Mouse (Mus musculus) liver, embryonic 13.5 days (tissue): ENCODE data around the gene Tmem94. TPM values are rescaled to one million over a fixed set of nuclear protein-coding genes. Genes with fewer than 3 reads are reported as not detected.
"Not testable (repeated sequence)": the region's sequence is repeated elsewhere in the genome, so short reads cannot be mapped to it uniquely, and the experiment has no call there.

Experiments
- ATAC-seq: fragments of 200-750 bp; cut with Nextera tagmentation; 2 replicates; pipeline ENCODE4 v1.8.0; 2017; ENCODE audit warnings: low read depth, mild to moderate bottlenecking, moderate number of reproducible peaks, moderate library complexity
- DNase-seq: peaks from one replicate; pipeline ENCODE4 v3.0.0; 2022
- H3K27ac ChIP-seq: fragments of 300-500 bp; sonication (generic); 2 replicates; pipeline ENCODE4 v1.5.1; 2015; ENCODE audit warnings: moderate library complexity, mild to moderate bottlenecking, inconsistent platforms
- H3K27me3 ChIP-seq: fragments of 300-500 bp; sonication (generic); 2 replicates; pipeline ENCODE4 v1.6.1; 2015; ENCODE audit warnings: mild to moderate bottlenecking, inconsistent platforms
- H3K36me3 ChIP-seq: fragments of 300-500 bp; sonication (generic); 2 replicates; pipeline ENCODE4 v1.6.1; 2015; ENCODE audit warnings: mild to moderate bottlenecking, inconsistent platforms
- H3K4me1 ChIP-seq: fragments of 300-500 bp; sonication (generic); replicated peaks from 2 replicates; pipeline ENCODE4 v1.6.1; 2015; ENCODE audit warnings: inconsistent platforms
- H3K4me2 ChIP-seq: fragments of 300-500 bp; sonication (generic); 2 replicates; pipeline ENCODE4 v1.6.1; 2015; ENCODE audit warnings: inconsistent platforms, mild to moderate bottlenecking, moderate library complexity
- H3K4me3 ChIP-seq: fragments of 300-500 bp; sonication (generic); replicated peaks from 2 replicates; pipeline ENCODE4 v1.5.1; 2015; ENCODE audit warnings: mild to moderate bottlenecking, inconsistent platforms
- H3K9ac ChIP-seq: fragments of 300-500 bp; sonication (generic); 2 replicates; pipeline ENCODE4 v1.6.1; 2015; ENCODE audit warnings: mild to moderate bottlenecking, inconsistent platforms
- H3K9me3 ChIP-seq: fragments of 300-500 bp; sonication (generic); replicated peaks from 2 replicates; pipeline ENCODE4 v1.6.1; 2016; ENCODE audit warnings: inconsistent platforms
- WGBS: fragments of 180-500 bp; shearing (Covaris S2); methylation state at CpG from one replicate; pipeline ENCODE4 v1.1.7; 2015; ENCODE audit not compliant: insufficient replicate concordance; 5-methylcytosine and 5-hydroxymethylcytosine counted together
- polyA plus RNA-seq: library from polyadenylated mRNA; unstranded; fragments of >200 nt; fragmentation: Nextera tagmentation; extraction: Ambion mirVana; gene quantifications from 2 replicates; pipeline ENCODE4 v1.2.1, GENCODE M21; 2015

Tmem94 gene
- polyA plus RNA-seq, 1 experiment from 2014 or later: 8.2 TPM

DNA sequence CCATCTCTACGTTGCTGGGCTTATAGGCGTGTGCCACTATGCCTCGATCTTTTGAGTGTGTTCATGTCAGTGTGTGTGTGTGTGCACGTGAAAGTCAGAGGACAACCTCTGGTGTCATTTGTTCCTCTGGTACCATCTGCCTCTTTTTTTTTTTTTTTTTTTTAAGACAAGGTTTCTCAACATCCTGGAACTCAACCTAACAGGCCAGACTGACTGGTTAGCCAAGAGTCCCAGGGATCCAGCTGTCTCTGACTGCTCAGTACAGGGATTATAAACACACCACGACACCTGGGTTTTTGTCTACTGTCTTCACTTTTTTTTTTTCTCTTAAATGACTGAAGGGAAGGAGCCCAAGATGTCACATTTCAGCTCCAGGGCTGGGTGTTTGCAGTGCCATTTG, 20.8 kb upstream of the Tmem94 start:
- WGBS: 77% methylated on average over 5 of the region's 5 CpGs
- ATAC-seq: no peak

DNA sequence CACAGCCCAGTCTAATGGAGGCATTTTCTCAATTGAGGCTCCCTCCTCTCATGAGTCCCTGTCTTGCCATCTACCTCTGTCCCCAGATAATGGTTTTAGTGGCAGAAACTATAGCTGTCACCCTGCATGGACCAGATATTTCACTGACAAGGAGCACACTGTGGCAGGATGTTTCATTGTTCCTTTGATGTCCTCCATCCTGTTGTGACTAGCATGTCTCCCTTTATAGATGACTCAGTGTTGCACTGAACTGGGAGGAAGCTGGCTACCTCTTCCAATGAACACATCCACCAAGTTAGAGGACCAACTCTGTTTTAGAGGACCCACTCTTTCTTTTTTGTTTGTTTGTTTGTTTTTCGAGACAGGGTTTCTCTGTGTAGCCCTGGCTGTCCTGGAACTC, 19.1 kb upstream of the Tmem94 start:
- H3K4me3 ChIP-seq: no peak overlapping the region
- H3K4me2 ChIP-seq: no peak overlapping the region
- DNase-seq (no peak), ATAC-seq (no peak)
- no peaks in the 10 kb centered on the region for H3K36me3 ChIP-seq
- H3K27ac ChIP-seq: no peak overlapping the region
- H3K9ac ChIP-seq: no peak overlapping the region
- peaks cover 20% of the 10 kb centered on the region for H3K27me3 ChIP-seq
- H3K9me3 ChIP-seq: no peaks in the 10 kb centered on the region
- WGBS: 44% methylated on average over 1 of the region's 1 CpGs
- peaks cover 13% of the 10 kb centered on the region for H3K4me1 ChIP-seq

More for the DNA sequence above, 20.8 kb upstream of the Tmem94 start:
- Histone ChIP-seq H3K27me3 (peaks cover 18% of the 10 kb centered on the region), H3K9me3 (no peaks in the 10 kb centered on the region), H3K4me3 (no peak overlapping the region), H3K4me2 (no peak overlapping the region), H3K4me1 (peaks cover 13% of the 10 kb centered on the region), H3K9ac (no peak overlapping the region), H3K27ac (no peak overlapping the region), H3K36me3 (no peaks in the 10 kb centered on the region)
- DNase-seq: no peak

DNA sequence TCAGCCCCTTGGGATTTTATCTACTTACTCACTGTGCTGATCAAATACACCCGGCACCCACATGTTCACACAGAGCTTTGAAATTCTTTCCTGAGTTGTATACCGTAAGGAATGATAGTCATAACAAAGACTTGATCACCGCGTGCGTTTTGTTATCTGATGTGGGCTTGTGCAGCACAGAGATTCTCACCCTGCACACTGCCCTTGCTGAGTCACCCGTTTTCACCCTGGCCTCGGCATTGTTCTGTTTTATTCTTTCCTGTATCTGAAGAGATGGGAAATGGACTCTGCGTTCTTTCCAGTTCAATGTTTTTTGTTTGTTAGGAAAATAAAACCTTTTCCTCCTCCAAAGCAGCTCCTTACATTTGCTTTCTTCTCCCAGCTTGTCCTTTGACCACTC, 18.5 kb upstream of the Tmem94 start:
- H3K9ac ChIP-seq: no peak overlapping the region
- no peaks in the 10 kb centered on the region for H3K9me3 ChIP-seq
- peaks cover 19% of the 10 kb centered on the region for H3K27me3 ChIP-seq
- no peaks in the 10 kb centered on the region for H3K36me3 ChIP-seq
- DNase-seq: no peak
- WGBS: 14% methylated on average over 8 of the region's 8 CpGs
- H3K27ac ChIP-seq: no peak overlapping the region
- H3K4me3 ChIP-seq: no peak overlapping the region
- H3K4me1 ChIP-seq: peaks cover 13% of the 10 kb centered on the region
- no peak overlapping the region for H3K4me2 ChIP-seq
- no peak for ATAC-seq

- peaks cover 19% of the 10 kb centered on the region for H3K27me3 ChIP-seq
- H3K36me3 ChIP-seq: no peaks in the 10 kb centered on the region
- ATAC-seq: no peak
- DNase-seq: no peak
- H3K9me3 ChIP-seq: no peaks in the 10 kb centered on the region
- H3K4me2 ChIP-seq: peak overlapping the region; percentile 40
- no peak overlapping the region for H3K9ac ChIP-seq
- no peak overlapping the region for H3K4me3 ChIP-seq
- no peak overlapping the region for H3K27ac ChIP-seq
- peaks cover 13% of the 10 kb centered on the region for H3K4me1 ChIP-seq
- WGBS: 7% methylated on average over 12 of the region's 15 CpGs
Observed at GRCm38 (mm10) chr11:115747351-115747750, 17.9 kb upstream of the Tmem94 start.

DNA sequence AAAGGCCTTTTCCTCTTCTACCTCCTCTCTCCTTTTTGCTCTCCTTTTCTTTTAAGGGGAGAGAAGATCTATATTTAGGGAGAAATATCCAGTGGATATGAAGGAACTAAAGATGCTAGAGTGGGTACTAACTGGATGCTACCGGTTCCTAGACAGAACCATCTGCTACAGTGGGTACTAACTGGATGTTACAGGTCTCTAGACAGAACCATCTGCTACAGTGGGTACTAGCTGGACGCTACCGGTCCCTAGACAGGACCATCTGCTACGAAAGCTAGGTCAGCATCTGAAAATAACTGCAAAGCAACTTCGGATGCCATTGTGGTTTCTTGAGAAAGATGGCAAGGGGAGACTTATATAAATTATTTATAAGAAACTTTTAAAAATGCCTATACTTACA, 15.4 kb upstream of the Tmem94 start:
- ATAC-seq: no peak

GRCm38 (mm10) chr11:115751725-115752124, 13.5 kb upstream of the Tmem94 start:
- ATAC-seq: no peak
- H3K27ac ChIP-seq: no peak overlapping the region
- no peaks in the 10 kb centered on the region for H3K36me3 ChIP-seq
- peaks cover 17% of the 10 kb centered on the region for H3K27me3 ChIP-seq
- WGBS: 53% methylated on average over 2 of the region's 2 CpGs
- H3K4me2 ChIP-seq: no peak overlapping the region
- H3K9ac ChIP-seq: no peak overlapping the region
- DNase-seq: no peak
- no peak overlapping the region for H3K4me3 ChIP-seq
- H3K9me3 ChIP-seq: no peaks in the 10 kb centered on the region
- H3K4me1 ChIP-seq: peaks cover 14% of the 10 kb centered on the region

More for the DNA sequence above, 15.4 kb upstream of the Tmem94 start:
- Histone ChIP-seq H3K4me3 (no peak overlapping the region), H3K9ac (no peak overlapping the region), H3K4me1 (peaks cover 15% of the 10 kb centered on the region), H3K27me3 (peaks cover 17% of the 10 kb centered on the region), H3K9me3 (no peaks in the 10 kb centered on the region), H3K27ac (no peak overlapping the region), H3K4me2 (no peak overlapping the region), H3K36me3 (no peaks in the 10 kb centered on the region)
- DNase-seq: no peak
- WGBS: 63% methylated on average over 5 of the region's 5 CpGs

GRCm38 (mm10) chr11:115752653-115753052, 12.6 kb upstream of the Tmem94 start:
- Histone ChIP-seq H3K4me3 (no peak overlapping the region), H3K27me3 (peaks cover 16% of the 10 kb centered on the region), H3K4me2 (no peak overlapping the region), H3K4me1 (peaks cover 4% of the 10 kb centered on the region; the same call in 1 of the 2 replicates), H3K27ac (no peak overlapping the region), H3K36me3 (no peaks in the 10 kb centered on the region), H3K9ac (no peak overlapping the region), H3K9me3 (no peaks in the 10 kb centered on the region)
- ATAC-seq: no peak
- WGBS: 76% methylated on average over 7 of the region's 7 CpGs
- no peak for DNase-seq

GRCm38 (mm10) chr11:115753485-115753884, 11.7 kb upstream of the Tmem94 start:
- H3K4me1 ChIP-seq: 0 out of 2 replicates have a peak, but pooled peaks cover 3% of the 10 kb centered on the region
- no peaks in the 10 kb centered on the region for H3K36me3 ChIP-seq
- ATAC-seq: no peak
- H3K4me2 ChIP-seq: no peak overlapping the region
- no peak for DNase-seq
- peaks cover 8% of the 10 kb centered on the region; the same call in 1 of the 2 replicates for H3K27me3 ChIP-seq
- no peak overlapping the region for H3K9ac ChIP-seq
- 56% methylated on average over 4 of the region's 4 CpGs for WGBS
- no peaks in the 10 kb centered on the region for H3K9me3 ChIP-seq
- no peak overlapping the region for H3K4me3 ChIP-seq
- no peak overlapping the region for H3K27ac ChIP-seq

DNA sequence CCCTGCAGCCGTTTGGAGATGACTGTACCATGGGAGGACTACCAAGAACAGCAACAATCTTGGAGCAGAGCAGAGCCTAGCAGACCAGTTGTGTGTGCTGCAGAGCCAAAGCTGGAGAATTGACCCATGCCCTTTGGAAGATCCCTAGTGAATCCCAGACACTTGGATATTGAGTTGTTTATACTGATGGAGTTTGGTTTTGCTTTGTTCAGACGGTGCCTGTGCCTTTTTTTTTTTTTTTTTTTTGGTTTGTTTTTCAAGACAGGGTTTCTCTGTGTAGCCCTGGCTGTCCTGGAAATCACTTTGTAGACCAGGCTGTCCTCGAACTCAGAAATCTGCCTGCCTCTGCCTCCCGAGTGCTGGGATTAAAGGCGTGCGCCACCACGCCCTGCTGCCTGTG, 3.1 kb upstream of the Tmem94 start:
- H3K27ac ChIP-seq, H3K9ac ChIP-seq, DNase-seq, H3K27me3 ChIP-seq, H3K36me3 ChIP-seq, H3K4me3 ChIP-seq, H3K4me2 ChIP-seq, ATAC-seq, H3K9me3 ChIP-seq: not testable (repeated sequence)
- 86% methylated on average over 7 of the region's 7 CpGs for WGBS
- peaks cover 22% of the 10 kb centered on the region for H3K4me1 ChIP-seq

DNA sequence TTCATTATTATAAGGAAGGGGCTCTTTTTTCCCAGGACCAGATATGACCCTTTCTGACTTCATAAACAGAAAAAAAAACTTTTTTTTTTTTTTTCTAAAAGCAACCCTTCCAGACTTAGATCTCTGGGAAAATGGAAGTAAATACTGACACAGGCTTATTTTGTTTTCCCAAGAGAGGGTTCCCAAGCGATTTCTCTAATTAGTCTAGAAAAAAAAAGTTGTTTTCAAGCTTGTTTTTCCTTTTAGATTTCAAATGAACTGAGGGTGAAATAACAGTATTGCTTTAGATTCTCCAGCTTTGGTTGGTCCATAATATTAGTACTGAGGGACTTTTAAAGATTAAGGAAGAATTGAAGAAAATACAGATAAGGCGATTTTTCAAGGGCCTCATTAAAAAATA, 535 bp upstream of the Tmem94 start:
- Histone ChIP-seq H3K27me3 (no peaks in the 10 kb centered on the region), H3K4me1 (peaks cover 45% of the 10 kb centered on the region), H3K4me3 (peak overlapping the region; percentile 90), H3K27ac (peak overlapping the region; percentile 49), H3K9ac (peak overlapping the region; percentile 59), H3K4me2 (peak overlapping the region; percentile 57), H3K36me3 (peaks cover 4% of the 10 kb centered on the region; the same call in 1 of the 2 replicates), H3K9me3 (no peaks in the 10 kb centered on the region)
- DNase-seq (no peak), ATAC-seq (no peak)
- WGBS: 26% methylated on average over 2 of the region's 2 CpGs

DNA sequence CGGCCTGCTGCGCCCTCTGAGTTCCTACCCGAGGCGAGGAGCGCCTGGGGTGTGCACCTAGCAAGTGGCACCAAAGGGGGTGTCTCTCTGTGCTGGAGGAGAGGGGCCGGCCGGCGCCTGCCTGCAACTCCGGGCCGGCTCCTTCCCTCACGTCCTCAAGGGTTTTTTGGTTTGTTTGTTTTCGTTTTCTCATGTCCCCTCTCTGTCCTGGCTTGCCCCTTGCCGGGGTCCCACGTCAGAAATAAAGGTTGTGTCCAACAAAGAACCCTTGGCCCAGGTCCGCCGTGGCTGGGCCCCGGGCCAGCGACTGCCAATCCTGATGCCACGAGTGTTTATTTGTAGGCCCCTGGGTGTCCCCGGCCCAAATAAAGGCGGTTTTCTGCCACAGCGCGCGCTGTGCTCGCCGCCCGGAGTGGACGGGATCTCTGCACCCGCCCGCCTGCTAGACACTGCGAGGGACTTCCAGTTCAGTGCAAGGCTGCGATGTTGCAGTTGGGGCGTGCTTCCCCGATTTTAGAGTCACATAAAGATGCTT, 441 bp downstream of the Tmem94 start:
- Histone ChIP-seq H3K4me3 (peak overlapping the region; percentile 90), H3K36me3 (peaks cover 4% of the 10 kb centered on the region; the same call in 1 of the 2 replicates), H3K9ac (peak overlapping the region; percentile 96), H3K9me3 (no peaks in the 10 kb centered on the region), H3K4me1 (peaks cover 55% of the 10 kb centered on the region), H3K27me3 (no peaks in the 10 kb centered on the region), H3K4me2 (peak overlapping the region; percentile 91), H3K27ac (peak overlapping the region; percentile 89)
- under 1% methylated on average over 34 of the region's 34 CpGs for WGBS
- DNase-seq: peak; percentile 46
- ATAC-seq: peak; percentile 86

- Histone ChIP-seq H3K36me3 (peaks cover 4% of the 10 kb centered on the region; the same call in 1 of the 2 replicates), H3K4me2 (peak overlapping the region; percentile 91), H3K9me3 (no peaks in the 10 kb centered on the region), H3K4me3 (peak overlapping the region; percentile 90), H3K27me3 (no peaks in the 10 kb centered on the region), H3K9ac (peak overlapping the region; percentile 96), H3K4me1 (peaks cover 60% of the 10 kb centered on the region), H3K27ac (peak overlapping the region; percentile 89)
- 36% methylated on average over 13 of the region's 13 CpGs for WGBS
- ATAC-seq (no peak), DNase-seq (no peak)
Observed at GRCm38 (mm10) chr11:115766356-115766943, 1.2 kb downstream of the Tmem94 start.
